Mouse (Mus musculus) limb, embryonic 14.5 days (tissue): ENCODE measurements at regions not wholly inside any gene's neighbourhood (a gene's known extent, or its start where the extent isn't known, plus 50 kb on each side); places are given as distances from the start of the nearest gene placed in this dataset.

Experiments used
- ATAC-seq: fragments of 200-750 bp; cut with Nextera tagmentation; 2 replicates; pipeline ENCODE4 v1.8.0; 2017; ENCODE audit warnings: low read depth, moderate number of reproducible peaks, moderate TSS enrichment; ENCODE audit not compliant: low FRiP score
- DNase-seq: peaks from one replicate; pipeline ENCODE4 v3.0.0-alpha.2; 2015; ENCODE audit warnings: low spot score
- H3K27ac ChIP-seq: fragments of 300-500 bp; sonication (generic); replicated peaks from 2 replicates; pipeline ENCODE4 v1.5.1; 2014; ENCODE audit warnings: low read depth, mild to moderate bottlenecking, low read length, moderate library complexity, mixed read lengths
- H3K27me3 ChIP-seq: fragments of 300-500 bp; sonication (generic); 2 replicates; pipeline ENCODE4 v1.6.1; 2014; ENCODE audit warnings: low read length, mixed read lengths; ENCODE audit not compliant: control insufficient read depth, insufficient read depth
- H3K36me3 ChIP-seq: fragments of 300-500 bp; sonication (generic); 2 replicates; pipeline ENCODE4 v1.6.1; 2014; ENCODE audit warnings: mild to moderate bottlenecking, low read length, moderate library complexity, mixed read lengths; ENCODE audit not compliant: control insufficient read depth, insufficient read depth
- H3K4me1 ChIP-seq: fragments of 300-500 bp; sonication (generic); 2 replicates; pipeline ENCODE4 v1.6.1; 2014; ENCODE audit warnings: antibody characterized with exemption, low read length, mixed read lengths; ENCODE audit not compliant: control insufficient read depth, insufficient read depth
- H3K4me2 ChIP-seq: fragments of 300-500 bp; sonication (generic); replicated peaks from 2 replicates; pipeline ENCODE4 v1.6.1; 2014; ENCODE audit warnings: low read depth, mild to moderate bottlenecking, low read length, moderate library complexity; ENCODE audit not compliant: severe bottlenecking
- H3K4me3 ChIP-seq: fragments of 300-500 bp; sonication (generic); replicated peaks from 2 replicates; pipeline ENCODE4 v1.5.1; 2014; ENCODE audit warnings: low read length
- H3K9ac ChIP-seq: fragments of 300-500 bp; sonication (generic); 2 replicates; pipeline ENCODE4 v1.6.1; 2014; ENCODE audit warnings: mild to moderate bottlenecking, low read depth, low read length, moderate library complexity; ENCODE audit not compliant: severe bottlenecking
- H3K9me3 ChIP-seq: fragments of 300-500 bp; sonication (generic); 2 replicates; pipeline ENCODE4 v1.6.1; 2016; ENCODE audit warnings: low read length; ENCODE audit not compliant: control insufficient read depth
- POLR2A ChIP-seq: fragments of 200-500 bp; IDR thresholded peaks from 2 replicates; pipeline ENCODE4 v1.8.0; 2012; ENCODE audit warnings: inconsistent platforms, mild to moderate bottlenecking, moderate library complexity, borderline replicate concordance; ENCODE audit not compliant: insufficient read depth, insufficient read length; ENCODE audit errors: extremely low read depth
- WGBS: fragments of 180-500 bp; shearing (Covaris S2); extraction: QIAGEN DNeasy Blood & Tissue Kit; methylation state at CpG from one replicate; pipeline ENCODE4 v1.1.7; 2014; 5-methylcytosine and 5-hydroxymethylcytosine counted together

- H3K36me3 ChIP-seq: no peaks in the 10 kb centered on the region
- no peaks in the 10 kb centered on the region for H3K27me3 ChIP-seq
- TF ChIP-seq POLR2A: no peak
Measured at GRCm38 (mm10) chr4:22103001-22103587, 172.0 kb downstream of the Faxc start.

GRCm38 (mm10) chr4:22106883-22107282 is 175.8 kb downstream of the Faxc start:
- Histone ChIP-seq H3K4me3 (no peak overlapping the region), H3K4me1 (no peaks in the 10 kb centered on the region), H3K9me3 (no peaks in the 10 kb centered on the region), H3K27ac (no peak overlapping the region), H3K36me3 (no peaks in the 10 kb centered on the region), H3K9ac (no peak overlapping the region), H3K4me2 (no peak overlapping the region), H3K27me3 (no peaks in the 10 kb centered on the region)
- ATAC-seq (no peak), DNase-seq (no peak)
- WGBS: 77% methylated on average over 9 of the region's 9 CpGs
- no peak for TF ChIP-seq POLR2A

More at GRCm38 (mm10) chr4:22103001-22103587, 172.0 kb downstream of the Faxc start:
- H3K27ac ChIP-seq: no peak overlapping the region
- no peaks in the 10 kb centered on the region for H3K9me3 ChIP-seq
- no peak for DNase-seq
- no peaks in the 10 kb centered on the region for H3K4me1 ChIP-seq
- WGBS: 87% methylated on average over 8 of the region's 8 CpGs
- no peak overlapping the region for H3K9ac ChIP-seq
- ATAC-seq: no peak
- H3K4me2 ChIP-seq: no peak overlapping the region
- H3K4me3 ChIP-seq: no peak overlapping the region

GRCm38 (mm10) chr4:22109410-22109809 is 178.3 kb downstream of the Faxc start:
- Histone ChIP-seq H3K9me3 (no peaks in the 10 kb centered on the region), H3K4me1 (no peaks in the 10 kb centered on the region), H3K4me3 (no peak overlapping the region), H3K9ac (no peak overlapping the region), H3K27ac (no peak overlapping the region), H3K27me3 (no peaks in the 10 kb centered on the region), H3K4me2 (no peak overlapping the region), H3K36me3 (no peaks in the 10 kb centered on the region)
- TF ChIP-seq POLR2A: no peak
- WGBS: 56% methylated on average over 6 of the region's 6 CpGs
- DNase-seq: no peak
- no peak for ATAC-seq

GRCm38 (mm10) chr4:22110400-22110799 is 179.3 kb downstream of the Faxc start:
- H3K4me2 ChIP-seq: no peak overlapping the region
- no peak for TF ChIP-seq POLR2A
- H3K9me3 ChIP-seq: no peaks in the 10 kb centered on the region
- no peaks in the 10 kb centered on the region for H3K4me1 ChIP-seq
- H3K9ac ChIP-seq: no peak overlapping the region
- ATAC-seq (no peak), DNase-seq (no peak)
- WGBS: 63% methylated on average over 8 of the region's 8 CpGs
- no peaks in the 10 kb centered on the region for H3K36me3 ChIP-seq
- no peak overlapping the region for H3K4me3 ChIP-seq
- H3K27me3 ChIP-seq: no peaks in the 10 kb centered on the region
- no peak overlapping the region for H3K27ac ChIP-seq

- ATAC-seq (no peak), DNase-seq (no peak)
- no peak overlapping the region for H3K4me3 ChIP-seq
- no peak overlapping the region for H3K9ac ChIP-seq
- no peak overlapping the region for H3K27ac ChIP-seq
- no peak for TF ChIP-seq POLR2A
- no peaks in the 10 kb centered on the region for H3K4me1 ChIP-seq
- 70% methylated on average over 5 of the region's 5 CpGs for WGBS
- no peaks in the 10 kb centered on the region for H3K36me3 ChIP-seq
- H3K4me2 ChIP-seq: no peak overlapping the region
- no peaks in the 10 kb centered on the region for H3K9me3 ChIP-seq
- no peaks in the 10 kb centered on the region for H3K27me3 ChIP-seq
Measured at GRCm38 (mm10) chr4:22112209-22112608, 181.1 kb downstream of the Faxc start.

- Histone ChIP-seq H3K27me3 (no peaks in the 10 kb centered on the region), H3K4me2 (no peak overlapping the region), H3K36me3 (no peaks in the 10 kb centered on the region), H3K9ac (no peak overlapping the region), H3K27ac (no peak overlapping the region), H3K4me3 (no peak overlapping the region), H3K9me3 (no peaks in the 10 kb centered on the region), H3K4me1 (no peaks in the 10 kb centered on the region)
- DNase-seq (no peak), ATAC-seq (no peak)
- TF ChIP-seq POLR2A: no peak
Measured at GRCm38 (mm10) chr4:22114451-22114850, 183.3 kb downstream of the Faxc start.
